Mouse (Mus musculus) neural tube, embryonic 13.5 days (tissue): Measurements from ENCODE around the gene Pdcd1. TPM values are rescaled to one million over a fixed set of nuclear protein-coding genes. Genes with fewer than 3 reads are reported as not detected.
A peak's percentile ranks its signal among the peaks of the same experiment; 100 is the strongest.
"Not testable (repeated sequence)": the region's sequence is repeated elsewhere in the genome, so short reads cannot be mapped to it uniquely, and the experiment has no call there.

Experiments used
- ATAC-seq: fragments of 200-750 bp; cut with Nextera tagmentation; 2 replicates; pipeline ENCODE4 v1.8.0; 2017; ENCODE audit warnings: low read depth, mild to moderate bottlenecking, moderate TSS enrichment, moderate library complexity
- H3K27ac ChIP-seq: fragments of 300-500 bp; sonication (generic); replicated peaks from 2 replicates; pipeline ENCODE4 v1.5.1; 2015; ENCODE audit warnings: moderate library complexity, mild to moderate bottlenecking, inconsistent platforms
- H3K27me3 ChIP-seq: fragments of 300-500 bp; sonication (generic); 2 replicates; pipeline ENCODE4 v1.6.1; 2015; ENCODE audit warnings: mild to moderate bottlenecking, inconsistent platforms
- H3K36me3 ChIP-seq: fragments of 300-500 bp; sonication (generic); 2 replicates; pipeline ENCODE4 v1.6.1; 2015; ENCODE audit warnings: mild to moderate bottlenecking, inconsistent platforms
- H3K4me1 ChIP-seq: fragments of 300-500 bp; sonication (generic); replicated peaks from 2 replicates; pipeline ENCODE4 v1.6.1; 2015; ENCODE audit warnings: inconsistent platforms
- H3K4me2 ChIP-seq: fragments of 300-500 bp; sonication (generic); 2 replicates; pipeline ENCODE4 v1.6.1; 2015; ENCODE audit warnings: inconsistent platforms, mild to moderate bottlenecking, moderate library complexity
- H3K4me3 ChIP-seq: fragments of 300-500 bp; sonication (generic); 2 replicates; pipeline ENCODE4 v1.5.1; 2015; ENCODE audit warnings: mild to moderate bottlenecking, inconsistent platforms
- H3K9ac ChIP-seq: fragments of 300-500 bp; sonication (generic); 2 replicates; pipeline ENCODE4 v1.6.1; 2015; ENCODE audit warnings: moderate library complexity, mild to moderate bottlenecking, inconsistent platforms
- H3K9me3 ChIP-seq: fragments of 300-500 bp; sonication (generic); 2 replicates; pipeline ENCODE4 v1.6.1; 2016; ENCODE audit warnings: inconsistent platforms
- WGBS: fragments of 180-500 bp; shearing (Covaris S2); methylation state at CpG from one replicate; pipeline ENCODE4 v1.1.7; 2015; 5-methylcytosine and 5-hydroxymethylcytosine counted together
- polyA plus RNA-seq: library from polyadenylated mRNA; unstranded; fragments of >200 nt; fragmentation: Nextera tagmentation; extraction: Ambion mirVana; gene quantifications from 2 replicates; pipeline ENCODE4 v1.2.1, GENCODE M21; 2015

Pdcd1 gene
- 0.17 TPM in 1 of 2 replicates, not detected in the other for polyA plus RNA-seq

DNA sequence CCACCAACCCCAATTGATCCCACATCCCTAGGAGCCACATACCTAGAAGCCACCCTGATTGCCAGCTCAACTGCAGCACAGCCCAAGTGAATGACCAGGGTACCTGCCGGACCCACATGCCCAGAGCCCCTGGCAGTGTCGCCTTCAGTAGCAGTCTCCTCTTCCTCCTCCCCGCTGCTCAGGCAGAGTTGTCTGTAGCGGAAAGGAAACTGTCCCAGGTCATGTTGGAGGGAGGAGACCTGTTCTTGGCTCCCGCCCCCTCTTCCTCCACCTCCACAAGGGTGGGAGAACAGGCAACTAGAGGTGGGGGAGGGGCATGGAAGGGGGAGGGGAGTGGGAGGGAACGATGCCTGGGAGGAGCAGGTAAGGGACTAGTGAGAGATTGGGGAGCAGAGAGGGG lies at the start of gene Pdcd1:
Pdcd1 (minus strand) TSS at position 181 of the 400 bp plus-strand sequence.
- Histone ChIP-seq H3K4me1 (no peaks in the 10 kb centered on the region), H3K9me3 (no peaks in the 10 kb centered on the region), H3K27ac (no peak within 1 kb of the TSS), H3K27me3 (no peaks in the 10 kb centered on the region), H3K9ac (no peak within 1 kb of the TSS), H3K4me3 (no peak within 1 kb of the TSS), H3K4me2 (no peak within 1 kb of the TSS), H3K36me3 (no peaks in the 10 kb centered on the region)
- WGBS = 59% methylated on average over 6 of the region's 6 CpGs
- ATAC-seq = no peak

DNA sequence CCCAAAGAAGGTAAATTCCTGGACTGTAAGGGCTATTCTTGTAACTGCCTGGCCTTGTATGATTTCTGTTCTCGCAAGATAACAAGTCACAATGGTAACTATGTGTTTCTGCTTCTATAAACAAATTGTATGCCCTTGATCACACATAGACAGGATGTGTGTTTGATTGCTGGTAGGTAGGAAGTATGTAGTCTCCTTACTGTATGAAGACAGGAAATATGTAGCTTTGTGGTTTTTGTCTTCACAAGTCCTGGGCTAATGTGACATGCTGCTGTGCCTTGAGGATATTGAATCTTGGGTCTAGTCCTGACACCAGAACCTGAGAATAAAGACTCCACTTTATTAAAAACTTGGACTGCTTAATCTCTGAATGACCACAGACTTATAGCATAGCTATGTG lies 39.4 kb upstream of the Pdcd1 start:
- Histone ChIP-seq H3K4me2 (no peak overlapping the region), H3K27me3 (no peaks in the 10 kb centered on the region), H3K4me1 (no peaks in the 10 kb centered on the region), H3K9me3 (no peaks in the 10 kb centered on the region), H3K27ac (no peak overlapping the region), H3K4me3 (no peak overlapping the region), H3K36me3 (no peaks in the 10 kb centered on the region), H3K9ac (no peak overlapping the region)
- WGBS = 93% methylated on average over 1 of the region's 1 CpGs
- no peak for ATAC-seq

DNA sequence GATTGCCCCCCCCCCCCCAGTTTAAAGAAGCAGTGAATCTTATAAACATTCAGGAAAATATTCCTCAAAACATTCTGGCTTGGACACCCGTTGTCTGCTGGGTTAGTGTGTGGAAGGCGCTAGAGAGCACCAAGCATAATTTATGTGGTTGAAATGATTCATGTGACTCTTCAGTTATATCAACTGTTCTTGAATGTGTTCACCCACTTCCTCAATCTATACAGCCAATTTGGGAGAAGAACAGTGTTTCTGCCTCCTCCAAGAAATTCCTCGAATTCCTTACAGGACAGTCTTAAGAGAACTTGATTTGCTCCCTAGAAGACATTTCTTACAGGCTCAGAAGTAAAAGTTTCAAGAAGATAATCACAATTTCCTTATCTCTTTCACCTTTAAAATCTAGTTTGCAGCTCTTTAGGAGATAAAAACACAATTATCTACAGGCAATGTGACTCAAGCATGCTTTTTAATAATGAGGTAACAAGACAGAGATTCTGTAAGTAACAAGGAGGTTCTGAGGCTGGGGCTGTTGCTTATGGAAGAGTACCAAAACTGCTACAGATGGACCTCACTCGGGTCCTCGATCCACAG lies 34.1 kb upstream of the Pdcd1 start:
- H3K4me2 ChIP-seq = no peak overlapping the region
- no peak overlapping the region for H3K9ac ChIP-seq
- no peak overlapping the region for H3K27ac ChIP-seq
- H3K36me3 ChIP-seq = no peaks in the 10 kb centered on the region
- no peaks in the 10 kb centered on the region for H3K4me1 ChIP-seq
- ATAC-seq = no peak
- H3K9me3 ChIP-seq = no peaks in the 10 kb centered on the region
- 85% methylated on average over 5 of the region's 5 CpGs for WGBS
- H3K27me3 ChIP-seq = no peaks in the 10 kb centered on the region
- no peak overlapping the region for H3K4me3 ChIP-seq

DNA sequence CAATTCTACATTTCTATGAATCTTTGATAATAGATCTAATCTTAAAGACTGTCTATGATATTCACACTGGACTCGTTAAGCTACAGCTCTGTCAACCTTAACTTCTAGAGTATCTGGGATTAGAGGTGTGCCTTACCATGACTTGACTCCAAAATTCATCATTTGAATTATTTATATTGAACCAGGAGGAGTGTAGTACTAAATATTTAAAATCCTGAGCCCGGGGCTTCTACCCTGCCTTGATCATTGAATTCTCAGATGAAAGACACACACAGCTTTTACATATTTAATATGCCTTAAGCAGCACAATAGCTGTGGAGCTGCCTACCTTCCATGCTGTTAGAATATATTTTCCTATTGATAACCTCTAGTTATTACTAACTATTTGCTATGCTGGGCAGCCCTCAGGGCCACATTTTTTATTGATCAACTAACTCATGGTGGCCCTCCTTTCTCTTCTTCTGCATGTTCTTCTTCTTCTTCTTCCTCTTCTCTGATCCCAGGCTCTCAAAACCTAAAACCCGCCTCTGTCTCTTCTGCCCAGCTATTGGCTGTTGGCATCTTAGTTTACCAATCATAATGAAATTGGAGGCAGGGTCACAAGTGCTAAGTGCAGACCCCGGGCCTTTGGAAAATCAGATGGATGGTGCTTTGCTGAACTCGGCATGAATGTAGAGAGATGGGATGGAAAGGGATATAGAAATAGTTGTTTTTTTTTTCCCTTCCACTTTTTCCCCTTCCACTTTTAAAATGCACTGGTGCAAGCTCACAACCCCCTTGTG lies 33.2 kb upstream of the Pdcd1 start:
- Histone ChIP-seq H3K27me3 (0 out of 2 replicates have a peak, but pooled peaks cover 2% of the 10 kb centered on the region), H3K9ac (no peak overlapping the region), H3K27ac (no peak overlapping the region), H3K4me2 (no peak overlapping the region), H3K36me3 (no peaks in the 10 kb centered on the region), H3K4me1 (no peaks in the 10 kb centered on the region), H3K9me3 (no peaks in the 10 kb centered on the region), H3K4me3 (no peak overlapping the region)
- ATAC-seq = no peak
- WGBS = 85% methylated on average over 5 of the region's 5 CpGs

DNA sequence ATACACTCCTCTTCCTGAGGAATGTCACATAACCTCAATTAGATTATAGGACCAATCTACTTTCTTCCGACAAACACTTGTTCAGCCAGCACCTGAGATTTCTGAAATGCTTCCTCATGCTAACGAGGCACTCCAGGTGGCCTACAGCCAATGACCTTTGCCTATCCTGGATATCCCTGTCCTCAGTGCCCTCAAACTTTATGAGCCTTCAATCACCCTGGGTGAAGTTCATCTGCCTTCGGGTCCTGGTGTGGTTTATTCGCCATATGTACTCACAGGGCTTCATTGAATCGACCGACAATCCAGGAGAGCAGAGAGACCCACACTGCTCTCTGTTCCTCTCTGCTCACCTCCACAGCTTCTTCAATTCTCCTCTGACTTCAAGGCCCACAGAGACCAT lies 29.4 kb upstream of the Pdcd1 start:
- Histone ChIP-seq H3K27me3 (0 out of 2 replicates have a peak, but pooled peaks cover 2% of the 10 kb centered on the region), H3K27ac (no peak overlapping the region), H3K9me3 (no peaks in the 10 kb centered on the region), H3K36me3 (no peaks in the 10 kb centered on the region), H3K4me1 (no peaks in the 10 kb centered on the region), H3K9ac (no peak overlapping the region), H3K4me3 (no peak overlapping the region), H3K4me2 (no peak overlapping the region)
- WGBS = 84% methylated on average over 6 of the region's 6 CpGs
- ATAC-seq = no peak

DNA sequence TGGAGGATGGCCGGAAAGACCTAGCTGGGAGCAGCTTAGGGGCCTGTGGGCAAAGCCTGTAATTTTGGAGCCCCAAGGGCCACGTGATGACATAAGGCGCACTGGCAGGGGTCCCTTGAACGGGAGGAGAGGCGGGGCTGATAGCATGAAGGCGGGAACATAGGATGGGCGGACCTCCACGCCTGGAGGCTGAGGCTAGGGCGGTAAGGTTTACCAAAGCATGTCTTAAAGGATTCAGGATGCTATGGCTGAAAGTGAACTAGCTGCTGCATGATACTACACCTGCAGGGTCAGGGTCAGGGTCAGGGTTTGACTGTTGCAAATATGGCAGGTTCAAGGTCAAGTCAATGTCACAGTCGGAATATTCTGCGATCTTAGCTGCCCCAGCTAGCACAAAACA lies 28.8 kb upstream of the Pdcd1 start:
- ATAC-seq = no peak
- no peaks in the 10 kb centered on the region for H3K36me3 ChIP-seq
- no peak overlapping the region for H3K27ac ChIP-seq
- 0 out of 2 replicates have a peak, but pooled peaks cover 2% of the 10 kb centered on the region for H3K27me3 ChIP-seq
- no peaks in the 10 kb centered on the region for H3K4me1 ChIP-seq
- 64% methylated on average over 11 of the region's 11 CpGs for WGBS
- H3K9me3 ChIP-seq = no peaks in the 10 kb centered on the region
- no peak overlapping the region for H3K4me3 ChIP-seq
- H3K4me2 ChIP-seq = peak overlapping the region; percentile 20
- H3K9ac ChIP-seq = no peak overlapping the region

DNA sequence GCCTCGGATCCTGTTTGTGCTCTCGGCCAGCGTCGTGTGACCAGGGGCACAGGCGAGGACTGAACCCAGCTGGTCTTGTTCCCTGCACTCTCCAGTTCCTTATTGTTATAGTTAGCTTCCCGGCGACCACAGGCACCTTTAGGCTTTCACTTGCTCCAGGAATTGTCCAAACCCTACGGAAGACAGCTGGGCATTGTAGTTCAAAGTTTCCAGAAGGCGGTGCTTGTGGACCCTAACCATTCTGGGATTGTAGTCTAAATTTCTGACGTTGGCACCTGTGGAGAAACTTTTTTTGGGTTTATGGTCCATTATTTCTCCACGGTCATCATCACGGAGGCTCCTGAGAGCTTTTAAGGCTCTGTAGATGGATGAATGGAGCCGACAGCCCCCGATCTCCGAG lies 28.4 kb upstream of the Pdcd1 start:
- H3K36me3 ChIP-seq = no peaks in the 10 kb centered on the region
- ATAC-seq = no peak
- H3K4me1 ChIP-seq = no peaks in the 10 kb centered on the region
- WGBS = 52% methylated on average over 15 of the region's 15 CpGs
- no peaks in the 10 kb centered on the region for H3K9me3 ChIP-seq
- H3K9ac ChIP-seq = no peak overlapping the region
- no peak overlapping the region for H3K27ac ChIP-seq
- H3K4me2 ChIP-seq = peak overlapping the region; percentile 20
- H3K4me3 ChIP-seq = no peak overlapping the region
- 0 out of 2 replicates have a peak, but pooled peaks cover 2% of the 10 kb centered on the region for H3K27me3 ChIP-seq

DNA sequence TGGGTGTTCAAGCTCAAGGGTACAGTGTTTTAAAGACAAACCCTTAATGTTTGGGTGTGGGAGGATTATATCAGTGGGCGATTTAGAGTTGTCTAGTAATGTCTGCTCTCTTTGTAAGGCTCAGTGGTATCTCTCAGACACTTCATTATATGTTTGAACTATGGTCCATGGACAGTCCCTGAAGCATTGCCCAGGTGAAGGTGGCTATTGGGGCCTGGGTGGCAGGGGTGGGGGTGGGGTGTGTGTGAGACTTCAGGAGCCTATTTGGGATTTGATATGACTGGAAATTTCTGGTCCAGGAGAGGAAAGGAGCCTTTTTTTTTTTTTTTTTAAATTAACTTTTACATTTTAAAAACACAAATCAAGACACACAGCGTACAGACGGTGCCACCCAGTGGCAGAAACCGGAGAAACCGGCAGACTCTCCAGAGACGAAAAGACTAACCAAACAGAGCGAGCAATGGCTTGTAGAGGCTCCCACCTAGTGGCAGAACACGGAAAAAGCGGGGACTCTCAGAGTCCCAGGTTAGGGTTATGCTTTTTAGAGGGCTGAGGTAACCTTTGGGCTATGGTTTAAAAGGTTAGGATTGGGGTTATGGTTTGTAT lies 26.6 kb upstream of the Pdcd1 start:
- Histone ChIP-seq H3K27ac (no peak overlapping the region), H3K9me3 (no peaks in the 10 kb centered on the region), H3K36me3 (no peaks in the 10 kb centered on the region), H3K4me3 (no peak overlapping the region), H3K9ac (no peak overlapping the region), H3K4me2 (no peak overlapping the region), H3K27me3 (0 out of 2 replicates have a peak, but pooled peaks cover 2% of the 10 kb centered on the region), H3K4me1 (no peaks in the 10 kb centered on the region)
- ATAC-seq = peak; percentile 92
- 4% methylated on average over 9 of the region's 9 CpGs for WGBS

DNA sequence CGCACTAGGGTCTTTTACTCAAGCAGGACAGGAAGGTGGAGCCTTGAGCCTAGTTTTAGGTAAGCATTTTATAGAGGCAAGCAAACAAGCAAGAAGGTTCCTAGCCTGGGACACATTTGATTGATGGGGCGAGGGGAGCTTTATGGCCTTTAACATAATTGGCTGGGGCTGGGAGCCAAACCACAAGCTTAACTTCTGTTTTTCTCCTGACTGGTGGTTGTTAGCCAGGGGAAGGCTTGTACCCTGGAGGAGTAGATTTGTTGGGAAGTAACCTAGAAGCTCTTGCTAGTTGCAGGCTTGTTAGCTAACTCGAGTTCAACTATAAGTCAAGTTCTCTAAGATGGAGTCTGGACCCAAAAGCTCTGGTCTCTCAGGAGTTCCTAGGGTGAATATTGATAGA lies 26.0 kb upstream of the Pdcd1 start:
- H3K27me3 ChIP-seq = 0 out of 2 replicates have a peak, but pooled peaks cover 2% of the 10 kb centered on the region
- H3K4me1 ChIP-seq = no peaks in the 10 kb centered on the region
- ATAC-seq = 0 out of 2 replicates have a peak, but pooled peaks have one; percentile 4
- no peaks in the 10 kb centered on the region for H3K36me3 ChIP-seq
- H3K9me3 ChIP-seq = no peaks in the 10 kb centered on the region
- H3K4me2 ChIP-seq = no peak overlapping the region
- H3K4me3 ChIP-seq = no peak overlapping the region
- H3K9ac ChIP-seq = no peak overlapping the region
- 61% methylated on average over 3 of the region's 3 CpGs for WGBS
- H3K27ac ChIP-seq = no peak overlapping the region

DNA sequence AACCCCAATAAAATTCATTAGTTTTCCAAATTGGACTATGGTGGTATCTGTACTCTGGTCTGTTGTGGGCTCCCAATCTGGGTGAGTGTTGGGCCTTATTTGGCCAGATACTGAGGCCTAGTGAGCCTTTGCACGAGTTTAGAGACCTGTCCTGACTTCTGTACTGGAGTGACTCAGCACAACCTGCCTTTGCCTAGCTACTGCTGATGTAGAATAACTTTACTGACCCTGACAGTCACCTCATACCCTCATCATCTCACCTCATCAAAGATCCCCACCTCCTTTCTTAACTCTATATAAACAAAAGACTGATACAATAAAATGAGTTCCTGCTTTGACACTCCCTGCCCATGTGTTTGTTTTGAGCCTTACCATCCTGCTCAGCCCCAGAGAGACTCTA lies 24.3 kb upstream of the Pdcd1 start:
- no peaks in the 10 kb centered on the region for H3K9me3 ChIP-seq
- 0 out of 2 replicates have a peak, but pooled peaks cover 2% of the 10 kb centered on the region for H3K27me3 ChIP-seq
- no peak overlapping the region for H3K4me2 ChIP-seq
- ATAC-seq = no peak
- no peak overlapping the region for H3K27ac ChIP-seq
- no peak overlapping the region for H3K4me3 ChIP-seq
- H3K36me3 ChIP-seq = no peaks in the 10 kb centered on the region
- no peaks in the 10 kb centered on the region for H3K4me1 ChIP-seq
- WGBS = 52% methylated on average over 1 of the region's 1 CpGs
- no peak overlapping the region for H3K9ac ChIP-seq

DNA sequence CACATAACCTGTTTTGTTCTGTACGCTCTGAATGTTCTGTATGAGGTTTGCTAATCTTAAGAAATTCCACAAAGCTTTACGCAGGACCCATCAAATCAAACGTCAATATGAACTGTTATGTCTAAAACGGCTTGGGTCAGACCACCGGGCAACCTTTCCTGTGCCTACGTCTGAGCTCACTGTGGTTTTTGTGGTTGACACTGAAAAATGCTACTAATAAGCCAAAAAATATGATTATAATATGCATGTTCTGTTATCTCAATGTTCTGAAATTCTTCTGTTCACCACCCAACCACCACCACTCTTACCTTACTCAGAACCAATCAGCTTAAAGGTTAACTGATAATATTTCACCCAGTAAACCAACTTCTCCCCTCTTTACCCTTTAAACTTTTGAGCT lies 22.4 kb upstream of the Pdcd1 start:
- no peak overlapping the region for H3K9ac ChIP-seq
- no peaks in the 10 kb centered on the region for H3K27me3 ChIP-seq
- H3K4me2 ChIP-seq = no peak overlapping the region
- ATAC-seq = no peak
- WGBS = 88% methylated on average over 6 of the region's 6 CpGs
- H3K9me3 ChIP-seq = no peaks in the 10 kb centered on the region
- H3K4me1 ChIP-seq = no peaks in the 10 kb centered on the region
- no peaks in the 10 kb centered on the region for H3K36me3 ChIP-seq
- no peak overlapping the region for H3K4me3 ChIP-seq
- H3K27ac ChIP-seq = no peak overlapping the region

DNA sequence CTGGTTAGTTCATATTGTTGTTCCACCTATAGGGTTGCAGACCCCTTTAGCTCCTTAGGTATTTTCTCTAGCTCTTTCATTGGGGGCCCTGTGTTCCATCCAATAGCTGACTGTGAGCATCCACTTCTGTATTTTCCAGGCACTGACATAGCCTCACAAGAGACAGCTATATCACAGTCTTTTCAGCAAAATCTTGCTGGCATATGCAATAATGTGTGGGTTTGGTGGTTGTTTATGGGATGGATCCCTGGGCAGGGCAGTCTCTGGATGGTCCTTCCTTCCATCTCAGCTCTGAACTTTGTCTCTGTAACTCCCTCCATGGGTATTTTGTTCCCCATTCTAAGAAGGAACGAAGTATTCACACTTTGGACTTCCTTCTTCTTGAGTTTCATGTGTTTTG lies 5.9 kb upstream of the Pdcd1 start:
- H3K27me3 ChIP-seq, H3K9ac ChIP-seq, H3K4me2 ChIP-seq, H3K36me3 ChIP-seq, H3K4me3 ChIP-seq, ATAC-seq, H3K9me3 ChIP-seq, H3K4me1 ChIP-seq, H3K27ac ChIP-seq: not testable (repeated sequence)
- WGBS = 60% methylated on average over 1 of the region's 1 CpGs
